Mouse (Mus musculus): ENCODE data around the gene Duxf3. TPM values are rescaled to one million over a fixed set of nuclear protein-coding genes. Genes with fewer than 3 reads are reported as not detected.

The Duxf3 gene
- polyA plus RNA-seq (2014; fragmentation: Illumina TruSeq; extraction: RNeasy Lipid Tissue Mini Kit (QIAGEN cat#74804); ENCODE audit: low read depth, low replicate concordance): not detected

GRCm38 (mm10) chr10:58232641-58232969, at the start of gene Duxf3:
Gene Duxf3, minus strand, starts transcription at chr10:58232675.

DNA sequence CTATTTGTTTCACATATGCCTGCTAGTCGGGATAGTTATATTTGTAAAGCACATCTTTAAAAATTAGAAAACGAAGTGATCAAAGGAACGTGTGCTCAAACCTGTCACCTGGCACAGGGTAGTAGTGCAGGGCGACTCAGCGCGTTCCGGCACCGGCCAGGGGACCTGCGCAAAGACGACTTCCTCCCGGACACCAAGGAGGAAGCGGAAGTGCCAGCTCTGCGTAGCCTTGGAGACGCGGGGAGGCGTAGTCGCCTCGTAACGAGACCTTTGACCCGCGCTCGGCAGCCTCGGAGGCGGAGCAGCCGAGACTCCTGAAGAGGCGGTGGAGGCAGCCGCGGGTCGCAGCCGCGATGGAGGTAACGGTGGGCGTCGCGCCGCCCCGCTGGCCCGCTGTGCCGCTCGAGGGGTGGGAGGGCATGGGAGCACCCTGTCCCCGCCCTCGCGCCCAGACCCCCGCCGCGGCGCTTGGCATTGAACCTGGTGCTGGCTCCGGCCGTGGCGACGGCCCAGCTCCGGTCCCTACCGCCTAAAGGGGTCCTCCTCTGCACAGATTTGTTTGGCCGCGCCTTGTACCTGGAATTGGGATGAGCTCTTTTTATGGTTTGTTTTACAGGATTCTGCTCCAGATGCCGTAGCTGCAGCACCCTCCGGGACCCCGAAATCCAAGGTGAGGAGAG, 22.9 kb upstream of the Duxf3 start, which contains the start of gene Gcc2:
Gene Gcc2 (plus strand): TSS at position 285 of the 680 bp plus-strand sequence.

GRCm38 (mm10) chr10:58236613-58237012, 4.1 kb upstream of the Duxf3 start, which contains the start of gene Gm4981:
Gene Gm4981, minus strand, starts transcription at chr10:58236701.

GRCm38 (mm10) chr10:58224827-58225785, 7.4 kb downstream of the Duxf3 start, which contains the start of gene AW822073:
Gene AW822073, minus strand, starts transcription at chr10:58224930.

Other genes starting within 250 kb of the Duxf3 start
- not detected for gene AW822073, start 7.7 kb downstream of the Duxf3 start, polyA plus RNA-seq (2014; fragmentation: Illumina TruSeq; extraction: RNeasy Lipid Tissue Mini Kit (QIAGEN cat#74804); ENCODE audit: low read depth, low replicate concordance)
- gene Gm4981, start 4.0 kb upstream of the Duxf3 start, polyA plus RNA-seq (2014; fragmentation: Illumina TruSeq; extraction: RNeasy Lipid Tissue Mini Kit (QIAGEN cat#74804); ENCODE audit: low read depth, low replicate concordance): not detected
- gene Gcc2, start 22.8 kb upstream of the Duxf3 start, polyA plus RNA-seq (2014; fragmentation: Illumina TruSeq; extraction: RNeasy Lipid Tissue Mini Kit (QIAGEN cat#74804); ENCODE audit: low read depth, low replicate concordance): 60.8 TPM
- 92.3 TPM for gene Lims1, start 90.8 kb upstream of the Duxf3 start, polyA plus RNA-seq (2014; fragmentation: Illumina TruSeq; extraction: RNeasy Lipid Tissue Mini Kit (QIAGEN cat#74804); ENCODE audit: low read depth, low replicate concordance)
- gene Ranbp2, start 214.2 kb upstream of the Duxf3 start, polyA plus RNA-seq (2014; fragmentation: Illumina TruSeq; extraction: RNeasy Lipid Tissue Mini Kit (QIAGEN cat#74804); ENCODE audit: low read depth, low replicate concordance): 143 TPM